Mouse (Mus musculus) lung, adult 2 months (tissue): ENCODE data around the gene Pcsk4. TPM values are rescaled to one million over a fixed set of nuclear protein-coding genes. Genes with fewer than 3 reads are reported as not detected.

Experiments
- DNase-seq: peaks from one replicate; pipeline ENCODE4 v3.0.0; 2022
- H3K4me1 ChIP-seq: fragments of 200-500 bp; 2 replicates; pipeline ENCODE4 v1.6.1; 2011; ENCODE audit warnings: low read length; ENCODE audit not compliant: control insufficient read depth, insufficient read depth
- H3K4me3 ChIP-seq: fragments of 200-500 bp; replicated peaks from 2 replicates; pipeline ENCODE3; 2011; ENCODE audit warnings: low read depth, mild to moderate bottlenecking, control low read depth, low read length; ENCODE audit errors: extremely low read depth
- CTCF ChIP-seq: fragments of 200-500 bp; IDR thresholded peaks from 2 replicates; pipeline ENCODE4 v1.5.1; 2011; ENCODE audit warnings: mild to moderate bottlenecking, low read length, control low read depth; ENCODE audit not compliant: insufficient read depth
- POLR2A ChIP-seq: fragments of 200-500 bp; IDR thresholded peaks from 2 replicates; pipeline ENCODE4 v1.6.1; 2011; ENCODE audit warnings: low read depth, mild to moderate bottlenecking, control low read depth, low read length, borderline replicate concordance; ENCODE audit errors: extremely low read depth
- WGBS: fragments of 180-500 bp; shearing (Covaris S2); methylation state at CpG from one replicate; pipeline ENCODE4 v1.1.7; 2018; 5-methylcytosine and 5-hydroxymethylcytosine counted together
- polyA plus RNA-seq: library from polyadenylated mRNA; depleted of rRNA; stranded (reverse); fragments of >200 nt; gene quantifications from 2 replicates; pipeline ENCODE4 v1.2.3, GENCODE M21; 2012

The Pcsk4 gene
- polyA plus RNA-seq, 1 experiment: 10.4 TPM

DNA sequence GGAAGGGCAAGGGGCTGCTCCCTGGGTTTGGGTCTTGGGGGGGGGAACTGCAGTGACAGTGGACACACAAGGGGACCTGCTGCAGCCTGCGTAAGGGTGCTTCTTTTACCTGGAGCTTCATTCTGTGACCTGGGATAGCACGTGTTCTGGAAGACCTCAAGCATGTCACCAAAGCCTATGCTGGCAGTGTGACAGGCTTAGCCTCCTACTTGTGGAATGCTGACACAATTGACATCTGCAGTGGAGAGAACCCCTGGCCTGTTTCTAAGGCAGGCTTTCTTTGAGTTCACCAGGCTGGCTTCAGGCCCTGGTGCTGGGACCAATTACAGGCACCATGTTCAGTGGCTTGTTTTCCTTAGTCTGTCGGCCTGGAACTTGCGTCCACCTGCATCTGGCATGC, 35.0 kb downstream of the Pcsk4 start:
- H3K4me1 ChIP-seq: peaks cover 3% of the 10 kb centered on the region; the same call in 1 of the 2 replicates
- no peak overlapping the region for H3K4me3 ChIP-seq
- DNase-seq: no peak
- TF ChIP-seq CTCF (no peak), POLR2A (no peak)
- WGBS: 69% methylated on average over 4 of the region's 4 CpGs

DNA sequence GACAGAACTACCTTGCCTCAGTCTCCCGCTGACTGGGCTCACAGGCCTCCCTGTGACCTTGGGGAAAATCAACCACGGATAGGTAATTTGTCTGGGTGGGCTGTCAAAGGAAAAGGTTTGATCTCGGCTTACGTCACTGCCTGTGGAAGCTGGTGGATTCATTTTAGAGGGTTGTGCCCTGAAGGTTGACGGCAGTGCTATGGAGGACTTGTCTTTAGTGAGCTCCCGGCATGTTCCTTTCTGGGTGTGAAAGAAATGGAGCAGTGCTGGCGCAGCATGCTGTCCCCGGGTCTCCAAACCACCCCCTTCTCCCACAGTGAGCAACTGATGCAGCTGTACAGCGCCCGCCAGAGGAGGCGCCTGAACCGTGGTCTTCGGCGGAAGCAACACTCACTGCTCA, 36.0 kb downstream of the Pcsk4 start:
- WGBS: 15% methylated on average over 14 of the region's 14 CpGs
- no peak for TF ChIP-seq CTCF
- no peak for TF ChIP-seq POLR2A
- Histone ChIP-seq H3K4me3 (peak overlapping the region; percentile 67), H3K4me1 (peaks cover 3% of the 10 kb centered on the region; the same call in 1 of the 2 replicates)
- no peak for DNase-seq

DNA sequence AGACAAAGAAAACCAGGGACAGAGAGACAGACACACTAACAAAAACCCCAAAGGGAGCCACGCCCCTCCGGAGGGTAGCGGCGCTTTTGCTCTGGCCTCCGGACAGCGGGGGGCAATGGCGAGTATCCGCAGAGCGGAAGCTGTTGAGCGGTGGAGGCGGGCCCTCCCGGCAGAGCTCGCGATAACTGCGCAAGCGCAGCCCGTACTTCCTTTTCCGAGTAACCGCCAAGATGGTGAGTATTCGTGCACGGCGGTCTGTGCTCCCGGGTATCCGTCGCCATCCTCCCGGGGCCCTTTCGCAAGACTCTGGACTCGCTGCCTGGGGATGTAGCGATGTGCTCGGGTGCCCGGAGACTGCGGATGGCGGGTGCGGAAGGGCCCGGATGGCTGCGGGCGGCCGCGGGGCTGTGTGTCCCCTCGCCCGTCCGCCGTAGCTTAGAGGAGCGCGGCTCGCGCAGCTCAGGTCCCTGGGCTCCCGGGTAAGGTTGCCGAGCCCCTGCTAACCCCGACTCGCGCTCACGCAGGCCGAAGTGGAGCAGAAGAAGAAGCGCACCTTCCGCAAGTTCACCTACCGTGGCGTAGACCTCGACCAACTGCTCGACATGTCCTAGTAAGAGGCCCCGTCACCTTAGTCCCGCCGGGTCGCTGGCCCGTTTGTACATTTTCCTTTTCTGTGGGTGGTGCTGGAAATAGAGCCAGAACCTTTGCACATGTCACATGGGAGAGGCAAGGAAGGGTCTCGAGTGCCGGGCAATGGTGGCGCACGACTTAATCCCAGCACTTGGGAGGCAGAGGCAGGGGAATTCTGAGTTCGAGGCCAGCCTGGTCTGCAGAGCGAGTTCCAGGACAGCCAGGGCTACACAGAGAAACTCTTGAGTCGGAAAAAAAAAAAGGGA, 36.8 kb downstream of the Pcsk4 start, which contains the start of gene Rps15:
Gene Rps15 (plus strand): TSS at position 203 of the 896 bp plus-strand sequence.
- Histone ChIP-seq H3K4me3 (peak within 1 kb of the TSS; percentile 67), H3K4me1 (peaks cover 3% of the 10 kb centered on the region; the same call in 1 of the 2 replicates)
- peak; percentile 91 for DNase-seq
- TF ChIP-seq POLR2A (peak; percentile 99), CTCF (peak; percentile 44)
- under 1% methylated on average over 71 of the region's 72 CpGs for WGBS

- no peak for DNase-seq
- H3K4me1 ChIP-seq: no peaks in the 10 kb centered on the region; the same call in 1 of the 2 replicates
- H3K4me3 ChIP-seq: no peak overlapping the region
- TF ChIP-seq POLR2A (no peak), CTCF (no peak)
- 56% methylated on average over 8 of the region's 8 CpGs for WGBS
Observed at GRCm38 (mm10) chr10:80288657-80289056, 40.6 kb downstream of the Pcsk4 start.

DNA sequence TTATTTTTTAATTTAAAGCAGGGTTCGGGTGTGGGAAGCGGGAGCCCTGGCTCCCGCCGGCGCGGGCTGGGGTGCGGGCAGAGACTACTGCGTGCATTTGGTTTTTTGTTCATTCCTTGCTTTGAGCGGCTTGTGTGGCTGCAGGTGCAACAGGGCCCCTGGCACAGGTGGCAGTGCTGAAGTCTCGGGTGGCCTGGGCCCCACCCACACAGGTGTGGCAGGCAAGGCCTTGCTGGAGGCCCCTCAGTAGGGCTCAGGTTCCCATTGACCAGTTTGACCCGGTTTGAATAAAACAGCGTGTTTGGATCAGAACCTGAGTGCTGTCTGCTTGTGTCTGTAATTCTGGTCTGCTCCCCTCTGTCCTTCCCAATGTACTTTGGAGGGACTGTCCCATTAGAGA, 41.2 kb downstream of the Pcsk4 start:
- TF ChIP-seq CTCF: no peak
- TF ChIP-seq POLR2A: no peak
- Histone ChIP-seq H3K4me1 (no peaks in the 10 kb centered on the region; the same call in 1 of the 2 replicates), H3K4me3 (no peak overlapping the region)
- no peak for DNase-seq
- 89% methylated on average over 12 of the region's 12 CpGs for WGBS

- no peak for DNase-seq
- no peak for TF ChIP-seq POLR2A
- no peak for TF ChIP-seq CTCF
- Histone ChIP-seq H3K4me3 (no peak overlapping the region), H3K4me1 (0 out of 2 replicates have a peak, but pooled peaks cover 4% of the 10 kb centered on the region)
- 79% methylated on average over 13 of the region's 15 CpGs for WGBS
Observed at GRCm38 (mm10) chr10:80285222-80286070, 43.9 kb downstream of the Pcsk4 start.

- WGBS: 67% methylated on average over 20 of the region's 20 CpGs
- H3K4me3 ChIP-seq: no peak overlapping the region
Observed at GRCm38 (mm10) chr10:80282481-80283441, 46.5 kb downstream of the Pcsk4 start.

GRCm38 (mm10) chr10:80281921-80282371, 47.4 kb downstream of the Pcsk4 start:
- Histone ChIP-seq H3K4me3 (no peak overlapping the region), H3K4me1 (0 out of 2 replicates have a peak, but pooled peaks cover 4% of the 10 kb centered on the region)
- WGBS: 59% methylated on average over 8 of the region's 8 CpGs
- no peak for TF ChIP-seq CTCF
- TF ChIP-seq POLR2A: 0 out of 2 replicates have a peak, but pooled peaks have one; percentile 23
- DNase-seq: peak; percentile 66

More at GRCm38 (mm10) chr10:80282481-80283441, 46.5 kb downstream of the Pcsk4 start:
- TF ChIP-seq POLR2A: no peak
- no peak for TF ChIP-seq CTCF
- H3K4me1 ChIP-seq: 0 out of 2 replicates have a peak, but pooled peaks cover 4% of the 10 kb centered on the region
- DNase-seq: peak; percentile 58
